Mouse (Mus musculus) ES-E14 (cell line): ENCODE results near the gene Pisd.

Experiments used
- CHD2 ChIP-seq: IDR thresholded peaks from 2 replicates; pipeline ENCODE4 v1.6.1; 2014; ENCODE audit warnings: mild to moderate bottlenecking, low read depth, low read length, inconsistent platforms
- HCFC1 ChIP-seq: IDR thresholded peaks from 2 replicates; pipeline ENCODE4 v1.6.1; 2012; ENCODE audit warnings: low read length, inconsistent platforms, borderline replicate concordance; ENCODE audit not compliant: insufficient read depth
- MAFK ChIP-seq: IDR thresholded peaks from 2 replicates; pipeline ENCODE4 v1.6.1; 2014; ENCODE audit warnings: mild to moderate bottlenecking, low read depth, low read length, inconsistent platforms; ENCODE audit not compliant: insufficient read depth
- ZC3H11A ChIP-seq: IDR thresholded peaks from 2 replicates; pipeline ENCODE4 v1.6.1; 2012; ENCODE audit warnings: low read depth, mild to moderate bottlenecking, inconsistent platforms, low read length, borderline replicate concordance
- ZNF384 ChIP-seq: IDR thresholded peaks from 2 replicates; pipeline ENCODE4 v1.6.1; 2012; ENCODE audit warnings: low read depth, low read length, inconsistent platforms

- TF ChIP-seq ZNF384 (no peak), ZC3H11A (no peak), CHD2 (no peak), HCFC1 (no peak), MAFK (no peak)
Measured at GRCm38 (mm10) chr5:32721316-32721715, 64.1 kb downstream of the Pisd start.
